Comparison of ENCODE assay signal across 21 mouse cellular contexts in genomic region chr2:77481274-77481673, GRCm38 (mm10).
DNase-seq lines count a peak whose midpoint lies in the region; ATAC-seq and TF ChIP-seq lines count a peak whose summit lies in the region.
"Had no signal": no experiment of that assay in that cellular context is flagged by ENCODE, and none has a peak within 500 bp of the region (broad histone marks: within the 10 kb centered on the region; RNA-seq: fewer than 3 reads in every experiment).

No protein-coding gene starts in this region.

- intact Hi-C loops in gastrocnemius, adult 2 months (cut with DNase I): no loop called here

- H3K27me3 ChIP-seq in embryonic facial prominence, embryonic 14.5 days (replicated peaks; ENCODE audit: control insufficient read depth, insufficient read depth, low read length): no peaks in the 10 kb centered on the region
- H3K27me3 ChIP-seq: CH12.LX; forebrain, embryonic 15.5 days; hindbrain, embryonic 13.5 days had no signal

- TF ChIP-seq CTCF in gastrocnemius, adult 2 months (IDR thresholded peaks at IDR 0.05): no peak

- DNase-seq in frontal cortex, adult 2 months (ENCODE audit: extremely low spot score in 1 of 2, low spot score in 1 of 2): no peak
- DNase-seq in right cerebral cortex, postnatal 25 days: peak; percentile 4
- DNase-seq in right cerebral cortex, postnatal 36 days (ENCODE audit: low spot score in 2 of 2): no peak
- DNase-seq in embryonic facial prominence, embryonic 14.5 days (ENCODE audit: low spot score): peak; percentile 72
- DNase-seq in gastrocnemius, adult 2 months: no peak
- DNase-seq: adrenal gland, adult 2 months; adrenal gland, postnatal 25 days; cerebellum, adult 18-20 months; cerebellum, adult 9-11 months; cerebellum, postnatal 36 days; gastrocnemius, postnatal 36 days; heart, adult 18-20 months; heart, postnatal 10 days had no signal

- H3K9ac ChIP-seq in embryonic facial prominence, embryonic 14.5 days (ENCODE audit: low read depth, low read length): no peak overlapping the region
- H3K9ac ChIP-seq: forebrain, embryonic 15.5 days; hindbrain, embryonic 13.5 days had no signal

- no peak overlapping the region for H3K27ac ChIP-seq in embryonic facial prominence, embryonic 14.5 days (replicated peaks; ENCODE audit: low read depth, low read length)
- H3K27ac ChIP-seq in gastrocnemius, adult 2 months: no peak overlapping the region
- H3K27ac ChIP-seq: forebrain, embryonic 15.5 days; heart, embryonic 10.5 days; hindbrain, embryonic 13.5 days; hindbrain, postnatal 0 days had no signal

- H3K4me1 ChIP-seq in embryonic facial prominence, embryonic 14.5 days (ENCODE audit: control insufficient read depth, insufficient read depth, low read length): no peaks in the 10 kb centered on the region
- H3K4me1 ChIP-seq: forebrain, embryonic 15.5 days; heart, embryonic 10.5 days; hindbrain, embryonic 13.5 days had no signal

- WGBS in embryonic facial prominence, embryonic 14.5 days: 80% methylated on average over 10 of the region's 10 CpGs

- no peak overlapping the region for H3K4me2 ChIP-seq in embryonic facial prominence, embryonic 14.5 days (ENCODE audit: low read depth, low read length)
- H3K4me2 ChIP-seq: forebrain, embryonic 15.5 days; hindbrain, embryonic 13.5 days had no signal

- peak; percentile 64 for ATAC-seq in frontal cortex, adult (ENCODE audit: low TSS enrichment)
- no peak for ATAC-seq in embryonic facial prominence, embryonic 14.5 days (ENCODE audit: low read depth)
- ATAC-seq: activated CD4-positive, CD25-positive, alpha-beta regulatory T cell, adult 4 months; forebrain, embryonic 15.5 days; hindbrain, postnatal 0 days; Patski had no signal

- H3K9me3 ChIP-seq in embryonic facial prominence, embryonic 14.5 days (ENCODE audit: control insufficient read depth, low read length): no peaks in the 10 kb centered on the region
- H3K9me3 ChIP-seq: forebrain, embryonic 15.5 days; heart, embryonic 10.5 days; hindbrain, embryonic 13.5 days had no signal

- H3K36me3 ChIP-seq in embryonic facial prominence, embryonic 14.5 days (ENCODE audit: control insufficient read depth, insufficient read depth, low read length): no peaks in the 10 kb centered on the region
- H3K36me3 ChIP-seq: forebrain, embryonic 15.5 days; heart, embryonic 10.5 days; hindbrain, embryonic 13.5 days had no signal

- no peak overlapping the region for H3K4me3 ChIP-seq in embryonic facial prominence, embryonic 14.5 days (ENCODE audit: low read depth, low read length)
- no peak overlapping the region for H3K4me3 ChIP-seq in gastrocnemius, adult 2 months
- H3K4me3 ChIP-seq: forebrain, embryonic 15.5 days; heart, embryonic 10.5 days; hindbrain, embryonic 13.5 days had no signal

Comparison
In these comparisons a context has a peak if more than half of its experiments do, and no peak if none do; other contexts are left out.
1. DNase-seq: peak in right cerebral cortex, postnatal 25 days (single experiment) and embryonic facial prominence, embryonic 14.5 days (single experiment); none in frontal cortex, adult 2 months (0 of 2), right cerebral cortex, postnatal 36 days (0 of 2) and gastrocnemius, adult 2 months (single experiment).